Mouse (Mus musculus) liver, embryonic 13.5 days (tissue): ENCODE measurements around the gene Cacnb4. TPM values are rescaled to one million over a fixed set of nuclear protein-coding genes. Genes with fewer than 3 reads are reported as not detected.

Experiments
- ATAC-seq: fragments of 200-750 bp; cut with Nextera tagmentation; 2 replicates; pipeline ENCODE4 v1.8.0; 2017; ENCODE audit warnings: low read depth, mild to moderate bottlenecking, moderate number of reproducible peaks, moderate library complexity
- DNase-seq: peaks from one replicate; pipeline ENCODE4 v3.0.0; 2022
- H3K27ac ChIP-seq: fragments of 300-500 bp; sonication (generic); 2 replicates; pipeline ENCODE4 v1.5.1; 2015; ENCODE audit warnings: moderate library complexity, mild to moderate bottlenecking, inconsistent platforms
- H3K27me3 ChIP-seq: fragments of 300-500 bp; sonication (generic); 2 replicates; pipeline ENCODE4 v1.6.1; 2015; ENCODE audit warnings: mild to moderate bottlenecking, inconsistent platforms
- H3K36me3 ChIP-seq: fragments of 300-500 bp; sonication (generic); 2 replicates; pipeline ENCODE4 v1.6.1; 2015; ENCODE audit warnings: mild to moderate bottlenecking, inconsistent platforms
- H3K4me1 ChIP-seq: fragments of 300-500 bp; sonication (generic); replicated peaks from 2 replicates; pipeline ENCODE4 v1.6.1; 2015; ENCODE audit warnings: inconsistent platforms
- H3K4me2 ChIP-seq: fragments of 300-500 bp; sonication (generic); 2 replicates; pipeline ENCODE4 v1.6.1; 2015; ENCODE audit warnings: inconsistent platforms, mild to moderate bottlenecking, moderate library complexity
- H3K4me3 ChIP-seq: fragments of 300-500 bp; sonication (generic); replicated peaks from 2 replicates; pipeline ENCODE4 v1.5.1; 2015; ENCODE audit warnings: mild to moderate bottlenecking, inconsistent platforms
- H3K9ac ChIP-seq: fragments of 300-500 bp; sonication (generic); 2 replicates; pipeline ENCODE4 v1.6.1; 2015; ENCODE audit warnings: mild to moderate bottlenecking, inconsistent platforms
- H3K9me3 ChIP-seq: fragments of 300-500 bp; sonication (generic); replicated peaks from 2 replicates; pipeline ENCODE4 v1.6.1; 2016; ENCODE audit warnings: inconsistent platforms
- WGBS: fragments of 180-500 bp; shearing (Covaris S2); methylation state at CpG from one replicate; pipeline ENCODE4 v1.1.7; 2015; ENCODE audit not compliant: insufficient replicate concordance; 5-methylcytosine and 5-hydroxymethylcytosine counted together
- polyA plus RNA-seq: library from polyadenylated mRNA; unstranded; fragments of >200 nt; fragmentation: Nextera tagmentation; extraction: Ambion mirVana; gene quantifications from 2 replicates; pipeline ENCODE4 v1.2.1, GENCODE M21; 2015

Cacnb4 gene
- polyA plus RNA-seq, 1 experiment from 2014 or later, result 0.50 TPM

DNA sequence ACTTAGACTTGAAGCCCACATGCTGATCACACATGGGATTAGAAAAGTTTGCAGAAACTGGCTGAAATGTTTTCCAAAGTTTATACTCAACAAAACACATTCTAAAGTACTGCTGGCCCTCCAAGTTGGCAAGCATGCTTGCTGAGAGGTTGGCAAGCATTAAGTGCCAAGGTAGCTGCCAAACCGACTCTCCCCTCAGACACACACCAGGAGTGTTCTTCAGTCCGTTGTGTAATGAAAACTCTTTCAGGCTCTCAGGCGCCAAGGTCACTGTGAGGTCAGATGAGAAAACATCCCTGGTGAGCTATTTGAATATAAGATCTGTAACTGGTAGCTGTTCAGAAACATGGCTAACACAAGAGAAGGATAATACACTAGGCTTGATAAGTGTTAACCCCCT lies 97.8 kb downstream of the Cacnb4 start:
- 0 out of 2 replicates have a peak, but pooled peaks cover 3% of the 10 kb centered on the region for H3K27me3 ChIP-seq
- H3K4me1 ChIP-seq, result peaks cover 20% of the 10 kb centered on the region
- H3K4me3 ChIP-seq, result no peak overlapping the region
- no peaks in the 10 kb centered on the region for H3K36me3 ChIP-seq
- no peak overlapping the region for H3K4me2 ChIP-seq
- H3K9me3 ChIP-seq, result no peaks in the 10 kb centered on the region
- DNase-seq, result no peak
- 69% methylated on average over 3 of the region's 3 CpGs for WGBS
- no peak for ATAC-seq
- no peak overlapping the region for H3K9ac ChIP-seq
- no peak overlapping the region for H3K27ac ChIP-seq

DNA sequence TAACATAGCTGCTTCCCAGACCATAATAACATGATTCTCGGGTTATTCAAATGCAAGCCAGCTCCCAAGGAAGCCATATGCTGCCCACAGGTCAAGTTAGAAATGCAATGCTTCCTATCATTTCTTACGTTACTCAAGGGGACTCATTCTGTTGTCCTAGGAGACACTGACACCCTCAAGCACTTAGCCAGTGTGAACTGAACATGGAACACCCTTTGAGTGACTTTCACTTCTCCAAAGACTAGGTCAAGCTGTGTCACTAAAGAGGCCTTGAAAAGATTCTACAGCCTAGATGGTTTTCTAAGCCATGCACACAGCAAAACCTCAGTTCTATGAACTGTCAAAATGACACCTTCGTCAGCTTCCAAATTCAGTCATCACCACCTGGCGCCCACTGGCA lies 98.9 kb downstream of the Cacnb4 start:
- H3K4me2 ChIP-seq, result no peak overlapping the region
- no peak overlapping the region for H3K27ac ChIP-seq
- WGBS, result 76% methylated on average over 4 of the region's 4 CpGs
- no peak overlapping the region for H3K4me3 ChIP-seq
- no peak overlapping the region for H3K9ac ChIP-seq
- no peaks in the 10 kb centered on the region for H3K36me3 ChIP-seq
- no peaks in the 10 kb centered on the region for H3K9me3 ChIP-seq
- no peak for ATAC-seq
- 0 out of 2 replicates have a peak, but pooled peaks cover 3% of the 10 kb centered on the region for H3K27me3 ChIP-seq
- peaks cover 27% of the 10 kb centered on the region for H3K4me1 ChIP-seq
- DNase-seq, result no peak

DNA sequence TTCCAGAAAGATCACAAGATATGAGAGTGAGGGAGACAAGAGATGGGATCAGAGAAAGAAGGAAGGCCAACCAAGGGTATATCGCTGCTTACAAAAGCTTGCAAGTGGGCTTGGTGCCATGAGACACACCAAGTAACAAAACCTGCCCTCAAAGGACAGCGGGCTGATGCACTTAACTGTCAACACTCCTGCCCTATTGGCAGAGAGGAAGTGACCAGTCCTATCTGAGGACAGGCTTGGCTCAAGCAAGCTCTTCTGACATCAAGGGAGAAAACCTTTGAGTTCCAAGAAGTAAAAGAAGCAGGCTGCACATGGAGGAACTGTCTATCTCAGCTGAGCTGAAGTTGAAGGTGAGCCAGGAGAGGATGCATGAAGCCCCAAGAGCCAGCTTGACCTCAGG lies 100.1 kb downstream of the Cacnb4 start:
- Histone ChIP-seq H3K4me2 (no peak overlapping the region), H3K27ac (no peak overlapping the region), H3K27me3 (0 out of 2 replicates have a peak, but pooled peaks cover 3% of the 10 kb centered on the region), H3K4me1 (peaks cover 36% of the 10 kb centered on the region), H3K9ac (no peak overlapping the region), H3K9me3 (no peaks in the 10 kb centered on the region), H3K36me3 (no peaks in the 10 kb centered on the region), H3K4me3 (no peak overlapping the region)
- DNase-seq, result no peak
- no peak for ATAC-seq
- 81% methylated on average over 2 of the region's 2 CpGs for WGBS

DNA sequence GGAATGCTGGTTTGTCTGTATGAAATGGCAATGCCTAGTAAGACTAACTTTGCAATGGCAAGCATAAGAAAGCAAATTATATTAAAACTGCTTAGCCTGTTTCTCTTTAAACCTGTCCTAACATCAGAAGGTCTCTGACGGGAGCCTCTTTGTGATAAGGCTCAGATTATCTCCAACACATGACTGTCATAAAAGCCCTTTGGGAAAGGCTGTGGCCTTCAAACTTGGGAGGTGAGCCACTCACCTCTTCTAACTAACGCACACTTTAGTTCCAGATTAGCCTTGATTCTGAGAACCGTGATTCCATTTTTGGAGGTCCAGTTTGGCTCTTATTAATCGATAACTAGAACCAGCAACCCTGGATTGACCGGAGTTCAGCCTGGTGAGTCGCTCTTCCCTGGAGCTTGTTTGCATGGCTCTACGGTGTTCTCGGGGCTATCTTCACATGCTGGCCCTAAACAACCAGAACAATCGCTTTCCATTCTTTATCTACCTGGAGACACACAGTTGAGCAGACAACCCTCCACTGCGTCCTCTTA lies 100.9 kb downstream of the Cacnb4 start:
- no peak overlapping the region for H3K9ac ChIP-seq
- ATAC-seq (no peak), DNase-seq (no peak)
- peaks cover 45% of the 10 kb centered on the region for H3K4me1 ChIP-seq
- H3K4me2 ChIP-seq, result no peak overlapping the region
- WGBS, result 51% methylated on average over 10 of the region's 10 CpGs
- no peaks in the 10 kb centered on the region for H3K9me3 ChIP-seq
- H3K36me3 ChIP-seq, result no peaks in the 10 kb centered on the region
- H3K4me3 ChIP-seq, result no peak overlapping the region
- no peak overlapping the region for H3K27ac ChIP-seq
- 0 out of 2 replicates have a peak, but pooled peaks cover 3% of the 10 kb centered on the region for H3K27me3 ChIP-seq

DNA sequence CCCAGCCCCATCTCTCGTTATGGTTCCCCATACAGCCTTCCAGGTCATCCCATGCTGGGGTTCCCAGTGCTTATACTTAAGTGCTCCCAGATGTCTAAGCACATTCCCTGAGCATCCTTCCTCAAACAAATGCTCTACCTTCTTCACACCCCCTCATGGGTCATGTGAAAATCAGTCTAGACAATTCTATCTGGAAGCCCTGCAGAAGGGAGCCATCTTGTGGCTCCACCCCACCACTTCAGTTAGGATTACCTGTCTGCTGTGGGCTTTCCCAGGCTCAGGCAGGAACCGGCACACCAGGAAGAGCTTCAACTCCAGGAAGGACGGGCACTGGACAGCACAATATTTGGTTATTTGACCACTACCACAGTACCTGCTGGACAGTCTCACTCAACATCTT lies 101.7 kb downstream of the Cacnb4 start:
- DNase-seq, result no peak
- WGBS, result 67% methylated on average over 3 of the region's 3 CpGs
- H3K4me3 ChIP-seq, result no peak overlapping the region
- no peak overlapping the region for H3K4me2 ChIP-seq
- ATAC-seq, result no peak
- H3K9ac ChIP-seq, result no peak overlapping the region
- no peaks in the 10 kb centered on the region for H3K27me3 ChIP-seq
- peaks cover 52% of the 10 kb centered on the region for H3K4me1 ChIP-seq
- no peak overlapping the region for H3K27ac ChIP-seq
- no peaks in the 10 kb centered on the region for H3K9me3 ChIP-seq
- H3K36me3 ChIP-seq, result no peaks in the 10 kb centered on the region

DNA sequence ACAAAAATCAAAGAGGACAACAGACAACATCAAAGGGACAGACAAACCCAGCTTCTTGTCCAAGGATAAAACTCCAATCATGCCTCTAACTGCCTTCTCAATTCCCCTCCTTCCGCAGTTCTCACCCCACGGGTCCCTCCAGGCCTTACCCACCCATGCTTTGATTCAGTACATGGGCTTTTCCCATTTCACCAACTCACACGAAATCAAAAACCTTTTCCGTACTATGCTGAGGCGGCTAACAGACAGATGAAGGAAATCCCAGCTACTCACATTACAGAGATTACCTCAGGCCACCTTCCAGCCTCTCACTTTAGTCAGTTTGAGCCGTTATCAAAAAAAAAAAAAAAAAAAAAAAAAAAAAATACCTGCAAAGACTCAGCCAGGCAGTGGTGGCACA lies 104.4 kb downstream of the Cacnb4 start:
- H3K4me1 ChIP-seq, result peaks cover 54% of the 10 kb centered on the region
- no peak overlapping the region for H3K4me2 ChIP-seq
- H3K4me3 ChIP-seq, result no peak overlapping the region
- H3K27me3 ChIP-seq, result no peaks in the 10 kb centered on the region
- DNase-seq, result no peak
- H3K27ac ChIP-seq, result no peak overlapping the region
- H3K9ac ChIP-seq, result no peak overlapping the region
- no peaks in the 10 kb centered on the region for H3K36me3 ChIP-seq
- WGBS, result 62% methylated on average over 6 of the region's 6 CpGs
- no peaks in the 10 kb centered on the region for H3K9me3 ChIP-seq
- no peak for ATAC-seq

DNA sequence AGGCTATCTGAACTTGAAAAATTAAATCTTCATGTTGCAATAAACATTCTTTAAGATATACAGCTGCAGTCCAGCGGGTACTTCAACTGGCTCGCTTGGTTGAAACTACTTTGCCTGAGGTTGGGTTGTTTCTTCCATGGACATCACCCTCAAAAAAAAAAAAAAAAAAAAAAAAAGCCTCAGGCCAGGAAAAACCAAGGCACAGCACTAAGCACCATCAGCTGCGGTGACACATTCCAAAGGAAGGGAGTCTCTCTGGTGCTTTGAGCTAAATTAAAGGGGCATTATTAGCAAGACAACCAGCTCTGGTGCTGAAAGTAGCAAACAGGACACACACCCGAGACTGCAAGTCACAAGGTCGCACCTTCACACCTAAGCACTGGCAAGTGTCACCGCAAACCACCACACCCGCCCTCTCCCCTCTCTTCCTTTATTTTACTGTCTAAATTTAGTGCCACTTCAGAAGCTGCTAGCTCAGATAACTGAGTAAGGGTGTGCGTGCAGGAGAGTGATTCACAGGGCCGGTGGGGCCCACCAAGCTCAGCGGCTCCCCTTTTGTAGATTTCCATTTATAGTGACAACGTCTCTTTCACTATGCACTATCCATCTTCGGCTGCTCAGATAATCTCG lies 105.2 kb downstream of the Cacnb4 start:
- DNase-seq (peak; percentile 63), ATAC-seq (peak; percentile 94)
- peaks cover 54% of the 10 kb centered on the region for H3K4me1 ChIP-seq
- peak overlapping the region; percentile 22; the same call in 1 of the 2 replicates for H3K9ac ChIP-seq
- peak overlapping the region; percentile 53 for H3K4me2 ChIP-seq
- 19% methylated on average over 13 of the region's 13 CpGs for WGBS
- H3K27ac ChIP-seq, result peak overlapping the region; percentile 58
- no peaks in the 10 kb centered on the region for H3K27me3 ChIP-seq
- H3K9me3 ChIP-seq, result no peaks in the 10 kb centered on the region
- 0 out of 2 replicates have a peak overlapping the region, but pooled peaks have one; percentile 10 for H3K4me3 ChIP-seq
- H3K36me3 ChIP-seq, result no peaks in the 10 kb centered on the region

DNA sequence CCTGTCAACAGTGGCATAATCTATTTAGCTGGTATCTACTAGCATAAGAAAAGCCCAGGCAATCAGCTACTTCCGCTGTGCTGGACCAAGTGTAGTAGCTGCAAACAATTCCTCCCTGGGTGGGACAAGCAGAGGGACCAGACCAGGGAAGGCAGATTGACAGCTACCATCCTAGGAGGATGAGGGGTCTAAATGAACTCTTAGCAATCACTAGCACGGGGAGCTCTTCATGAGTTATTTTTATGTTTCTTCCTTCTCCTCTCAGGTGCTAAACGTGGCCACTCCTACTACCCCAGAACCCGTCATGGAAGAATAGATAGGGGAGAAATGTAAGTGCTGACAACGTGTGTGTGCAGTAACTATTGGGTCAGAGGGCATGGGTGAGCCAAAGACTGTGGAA lies 105.8 kb downstream of the Cacnb4 start:
- H3K27me3 ChIP-seq, result no peaks in the 10 kb centered on the region
- WGBS, result 24% methylated on average over 5 of the region's 5 CpGs
- H3K4me3 ChIP-seq, result no peak overlapping the region
- no peaks in the 10 kb centered on the region for H3K9me3 ChIP-seq
- no peaks in the 10 kb centered on the region for H3K36me3 ChIP-seq
- ATAC-seq (peak; percentile 52), DNase-seq (no peak)
- peaks cover 50% of the 10 kb centered on the region for H3K4me1 ChIP-seq
- H3K9ac ChIP-seq, result no peak overlapping the region; the same call in 1 of the 2 replicates
- H3K27ac ChIP-seq, result no peak overlapping the region
- H3K4me2 ChIP-seq, result peak overlapping the region; percentile 53

DNA sequence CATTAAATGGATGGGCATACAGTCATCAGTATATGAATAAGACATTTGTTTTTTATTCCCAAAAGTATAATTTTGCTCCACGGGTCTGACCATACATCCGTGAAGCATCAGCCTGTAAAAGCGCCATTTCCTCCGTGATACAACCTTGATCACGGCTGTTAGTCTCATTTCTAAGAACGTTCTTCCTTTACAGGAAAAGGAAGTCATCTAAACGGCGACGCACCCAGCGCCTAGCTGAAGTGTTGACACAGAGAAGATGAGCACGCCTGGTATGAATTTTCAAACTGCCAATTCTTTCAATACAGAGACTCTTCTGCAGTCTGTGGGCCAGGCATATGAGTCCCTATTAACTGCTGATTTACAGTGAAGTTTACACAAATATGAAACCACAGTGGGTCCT lies 106.5 kb downstream of the Cacnb4 start:
- ATAC-seq (no peak), DNase-seq (no peak)
- H3K4me2 ChIP-seq, result peak overlapping the region; percentile 53
- WGBS, result 24% methylated on average over 11 of the region's 11 CpGs
- no peak overlapping the region; the same call in 1 of the 2 replicates for H3K9ac ChIP-seq
- H3K4me3 ChIP-seq, result no peak overlapping the region
- H3K9me3 ChIP-seq, result no peaks in the 10 kb centered on the region
- no peak overlapping the region for H3K27ac ChIP-seq
- no peaks in the 10 kb centered on the region for H3K36me3 ChIP-seq
- H3K27me3 ChIP-seq, result no peaks in the 10 kb centered on the region
- H3K4me1 ChIP-seq, result peaks cover 44% of the 10 kb centered on the region

DNA sequence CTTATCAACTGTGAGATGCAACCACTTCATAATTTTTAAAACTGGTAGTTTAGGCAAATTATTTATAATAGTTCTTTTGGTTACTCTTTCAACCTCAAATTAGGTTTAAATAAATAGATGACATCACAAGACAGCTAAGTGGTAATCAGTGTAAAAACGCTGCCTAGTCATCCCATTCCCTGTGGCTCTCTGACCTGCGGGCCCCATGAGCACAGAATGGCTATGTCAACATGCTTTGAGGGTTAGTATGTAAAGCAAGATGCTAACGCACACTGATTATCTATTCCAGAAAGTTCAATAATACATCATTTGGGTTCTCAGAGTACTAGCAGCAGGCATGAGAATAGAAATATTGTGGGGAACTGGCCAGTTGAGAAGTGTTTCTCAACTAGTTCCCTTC lies 108.5 kb downstream of the Cacnb4 start:
- Histone ChIP-seq H3K27ac (no peak overlapping the region), H3K27me3 (no peaks in the 10 kb centered on the region), H3K4me3 (no peak overlapping the region), H3K36me3 (no peaks in the 10 kb centered on the region), H3K4me2 (no peak overlapping the region), H3K9me3 (no peaks in the 10 kb centered on the region), H3K9ac (no peak overlapping the region), H3K4me1 (peaks cover 28% of the 10 kb centered on the region)
- 71% methylated on average over 3 of the region's 3 CpGs for WGBS
- no peak for DNase-seq
- no peak for ATAC-seq

DNA sequence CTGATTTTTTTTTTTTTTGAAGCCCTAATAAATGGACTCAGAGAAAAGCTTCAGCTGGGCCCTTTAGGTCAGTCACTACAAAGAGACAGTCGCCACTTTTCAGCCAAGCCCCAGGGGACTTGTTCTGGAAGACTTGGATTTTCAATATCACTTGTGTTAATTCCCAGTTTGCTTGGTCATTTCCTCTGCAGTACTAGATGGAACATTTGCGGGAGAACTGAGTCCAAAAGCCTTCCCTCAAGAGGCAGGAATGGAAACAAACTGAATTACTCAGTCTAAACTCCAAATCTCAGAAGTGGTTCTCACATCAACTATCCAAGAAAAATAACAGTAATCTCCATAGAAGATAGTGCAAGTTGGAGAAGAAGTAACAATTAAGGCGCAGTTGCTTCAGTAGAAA lies 109.2 kb downstream of the Cacnb4 start:
- ATAC-seq (no peak), DNase-seq (no peak)
- no peaks in the 10 kb centered on the region for H3K27me3 ChIP-seq
- H3K4me3 ChIP-seq, result no peak overlapping the region
- no peak overlapping the region for H3K27ac ChIP-seq
- no peak overlapping the region for H3K9ac ChIP-seq
- H3K9me3 ChIP-seq, result no peaks in the 10 kb centered on the region
- H3K36me3 ChIP-seq, result no peaks in the 10 kb centered on the region
- peaks cover 27% of the 10 kb centered on the region for H3K4me1 ChIP-seq
- H3K4me2 ChIP-seq, result no peak overlapping the region
- WGBS, result 62% methylated on average over 3 of the region's 3 CpGs

DNA sequence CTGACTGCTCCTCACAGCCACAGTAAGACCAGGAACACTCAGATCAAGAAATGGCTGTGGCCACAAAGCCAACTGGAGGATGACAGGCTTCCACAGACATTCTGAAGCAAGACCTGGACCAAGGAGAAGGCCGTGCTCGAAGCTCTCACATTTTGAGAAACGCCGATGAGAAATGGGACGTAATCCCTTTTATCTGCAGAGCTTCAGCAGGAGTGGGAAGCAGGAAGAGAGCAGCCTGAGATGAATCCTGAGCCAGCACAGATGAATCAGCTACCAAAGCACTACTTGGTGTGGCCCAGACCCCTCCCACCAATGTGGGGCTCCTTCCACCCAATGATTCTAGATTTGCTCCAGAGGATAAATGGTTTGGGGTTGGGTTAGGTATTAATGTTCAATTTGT lies 113.4 kb downstream of the Cacnb4 start:
- peaks cover 4% of the 10 kb centered on the region for H3K4me1 ChIP-seq
- WGBS, result 80% methylated on average over 5 of the region's 5 CpGs
- no peak overlapping the region for H3K9ac ChIP-seq
- no peaks in the 10 kb centered on the region for H3K27me3 ChIP-seq
- ATAC-seq (no peak), DNase-seq (no peak)
- H3K9me3 ChIP-seq, result no peaks in the 10 kb centered on the region
- no peak overlapping the region for H3K4me2 ChIP-seq
- H3K4me3 ChIP-seq, result no peak overlapping the region
- no peak overlapping the region for H3K27ac ChIP-seq
- H3K36me3 ChIP-seq, result no peaks in the 10 kb centered on the region
